Mouse (Mus musculus): Measurements from ENCODE around the gene Rnf115.
"Not testable (repeated sequence)": the region's sequence is repeated elsewhere in the genome, so short reads cannot be mapped to it uniquely, and the experiment has no call there.

Rnf115 gene

DNA sequence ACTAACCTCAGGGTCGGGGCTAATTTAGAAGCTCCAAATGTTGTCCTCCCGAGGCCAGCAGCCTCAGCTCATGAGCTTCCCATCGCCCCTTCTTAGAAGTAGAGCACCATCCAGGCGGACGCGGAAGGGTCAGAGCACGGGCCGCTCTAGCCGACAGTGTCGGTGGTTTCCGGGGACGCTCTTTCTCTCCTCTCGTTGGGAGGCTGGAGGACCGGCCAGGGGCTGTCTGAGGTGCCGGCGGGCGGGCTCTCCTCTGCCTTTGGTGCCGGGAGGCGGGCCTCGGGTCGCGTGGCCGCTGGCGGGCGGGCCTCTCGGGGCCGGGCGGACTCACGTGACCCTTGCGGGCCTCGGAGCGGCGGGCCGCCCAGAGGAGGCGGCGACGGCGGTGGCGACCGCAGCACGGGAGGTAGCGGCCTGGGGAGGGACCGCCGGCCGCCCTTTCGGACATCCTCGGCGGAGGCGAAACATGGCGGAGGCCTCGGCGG, at the start of gene Rnf115, which contains the start of gene Polr3c:
TSS of gene Rnf115 (plus strand) at position 322 of the 485 bp plus-strand sequence.
TSS of gene Polr3c (minus strand) at position 286 of the 485 bp plus-strand sequence.
- peak; percentile 98 for DNase-seq (ENCODE audit: low read depth)

DNA sequence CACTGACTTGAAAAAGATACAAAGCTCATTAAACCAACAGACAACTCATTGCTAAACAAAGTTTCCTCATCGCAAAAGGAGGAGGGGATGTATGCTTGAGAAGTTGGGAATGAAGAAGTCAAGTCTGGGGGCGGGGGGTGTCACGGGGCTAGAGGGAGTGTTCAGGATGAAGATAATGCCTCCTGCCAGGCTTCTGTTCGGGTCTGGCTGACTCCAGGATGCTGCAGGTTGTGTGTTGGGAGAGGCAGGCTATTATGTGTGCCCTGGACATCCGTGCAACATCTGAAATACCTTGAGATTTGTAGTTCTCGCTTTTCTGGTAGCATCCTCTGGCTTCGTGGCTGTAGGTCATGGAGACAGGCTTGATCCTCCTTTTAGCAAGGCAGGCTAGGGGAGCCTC, 49.0 kb upstream of the Rnf115 start:
- no peak for DNase-seq (ENCODE audit: low read depth)

DNA sequence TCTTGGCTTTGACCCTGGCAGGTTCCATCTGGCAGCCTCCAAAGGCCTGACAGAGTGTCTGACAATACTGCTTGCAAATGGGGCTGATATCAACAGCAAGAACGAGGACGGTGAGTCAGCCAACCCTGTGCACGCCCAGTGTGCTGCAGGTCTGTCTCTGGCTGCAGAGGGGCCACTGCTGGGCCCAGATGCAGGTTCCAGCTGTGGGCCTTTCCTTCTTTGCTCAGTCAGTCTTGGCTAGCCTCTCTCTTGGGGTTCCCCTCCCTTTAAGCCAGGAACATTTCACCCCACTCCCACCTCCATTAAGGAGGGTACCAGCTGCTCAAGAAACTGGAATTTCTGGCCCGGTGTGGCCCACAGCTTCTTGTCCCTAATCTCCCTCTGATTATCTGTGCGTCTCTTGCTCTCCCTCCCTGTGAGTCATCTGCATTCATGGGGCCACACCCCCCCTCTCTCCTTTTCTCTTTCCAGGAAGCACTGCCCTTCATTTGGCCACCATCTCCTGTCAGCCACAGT, 48.2 kb upstream of the Rnf115 start:
- peak; percentile 65 for DNase-seq (ENCODE audit: low read depth)

DNA sequence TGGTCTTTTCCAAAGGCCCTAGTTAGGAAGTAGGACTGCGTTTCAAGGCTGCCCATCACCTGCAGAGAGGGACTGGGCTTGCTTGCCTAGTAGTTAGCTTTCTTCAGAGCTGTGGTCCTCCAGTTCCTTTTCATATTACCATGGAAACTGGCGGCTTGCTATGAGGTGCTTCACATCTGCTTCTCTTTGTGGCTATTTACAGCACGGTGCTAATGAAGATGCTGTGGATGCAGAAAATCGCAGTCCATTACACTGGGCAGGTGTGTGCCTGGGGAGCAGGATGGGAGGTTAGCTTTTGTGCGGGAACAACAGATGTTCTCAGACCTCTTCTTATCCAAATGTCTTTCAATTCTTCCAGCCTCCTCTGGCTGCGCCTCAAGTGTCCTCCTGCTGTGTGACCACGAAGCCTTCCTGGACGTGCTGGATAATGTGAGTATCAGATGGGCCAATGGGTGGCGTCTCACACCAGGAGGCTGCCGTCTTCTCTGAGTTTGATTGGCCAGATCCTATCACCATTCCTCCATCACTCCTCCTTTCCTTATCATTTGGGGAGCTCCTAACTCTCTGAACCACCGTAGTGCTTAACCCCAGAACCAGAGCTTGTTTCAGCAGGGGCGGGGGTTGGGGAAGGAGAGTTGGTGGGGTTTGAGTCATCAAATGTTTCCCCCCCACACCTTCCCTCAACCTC, 47.1 kb upstream of the Rnf115 start:
- DNase-seq (ENCODE audit: low read depth), result no peak

DNA sequence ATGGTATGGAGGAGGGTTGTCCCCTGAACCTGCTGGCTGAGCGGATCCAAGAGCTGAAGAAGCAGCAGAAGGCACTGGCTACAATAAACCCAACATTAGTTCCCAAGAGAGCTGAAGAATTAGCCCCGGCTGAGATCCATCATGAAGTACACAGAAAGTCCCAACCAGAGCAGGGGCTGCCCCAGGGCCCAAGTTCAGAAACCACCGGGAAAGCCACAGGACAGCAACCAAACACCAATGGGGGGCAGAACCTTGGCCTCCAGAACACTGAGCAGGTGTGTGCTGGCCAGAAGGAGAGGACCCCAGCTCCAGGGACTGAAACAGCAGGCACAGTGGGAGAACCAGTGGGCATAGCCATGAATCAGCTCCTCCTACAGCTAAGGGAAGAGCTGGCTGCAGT, 44.0 kb upstream of the Rnf115 start:
- DNase-seq (ENCODE audit: low read depth), result no peak

DNA sequence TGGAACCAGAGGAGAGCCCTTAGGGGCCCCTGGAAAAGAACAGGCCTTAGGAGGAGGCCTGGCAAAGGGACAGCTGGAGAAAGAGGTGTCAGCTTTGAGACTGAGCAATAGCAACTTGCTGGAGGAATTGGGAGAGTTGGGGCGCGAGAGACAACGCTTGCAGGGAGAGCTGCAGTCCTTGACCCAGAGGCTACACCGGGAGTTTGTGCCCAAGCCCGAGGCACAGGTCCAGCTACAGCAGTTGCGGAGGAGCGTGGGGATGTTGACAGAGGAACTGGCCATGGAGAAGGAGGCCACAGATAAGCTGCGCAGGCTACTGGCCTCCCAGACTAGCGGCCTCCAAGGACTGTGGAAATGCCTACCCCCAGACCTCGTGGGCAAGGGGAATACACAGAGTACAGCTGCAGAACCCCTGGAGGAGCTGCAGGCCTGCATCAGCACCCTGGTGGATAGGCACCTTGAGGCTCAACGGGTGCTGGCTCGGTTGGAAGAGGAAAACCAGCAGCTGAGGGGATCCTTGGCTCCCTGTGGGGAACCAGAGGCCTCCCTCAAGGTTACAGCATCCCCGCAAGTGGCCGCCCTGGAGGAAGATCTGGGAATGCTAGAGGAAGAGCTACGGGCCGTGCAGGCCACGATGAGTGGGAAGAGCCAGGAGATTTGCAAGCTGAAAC, 43.2 kb upstream of the Rnf115 start:
- no peak for DNase-seq (ENCODE audit: low read depth)

DNA sequence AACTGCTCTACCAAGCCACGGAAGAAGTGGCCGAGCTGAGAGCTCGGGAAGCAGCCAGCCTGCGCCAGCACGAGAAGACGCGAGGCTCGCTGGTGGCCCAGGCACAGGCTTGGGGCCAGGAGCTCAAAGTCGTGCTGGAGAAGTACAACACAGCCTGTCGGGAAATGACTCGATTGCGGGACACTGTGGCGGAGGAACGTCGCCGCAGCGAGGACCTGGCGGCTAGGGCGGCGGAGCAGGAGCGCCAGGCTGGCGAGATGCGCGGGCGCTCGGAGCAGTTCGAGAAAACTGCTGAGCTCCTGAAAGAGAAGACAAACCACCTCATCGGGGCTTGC, 42.7 kb upstream of the Rnf115 start:
- no peak for DNase-seq (ENCODE audit: low read depth)

DNA sequence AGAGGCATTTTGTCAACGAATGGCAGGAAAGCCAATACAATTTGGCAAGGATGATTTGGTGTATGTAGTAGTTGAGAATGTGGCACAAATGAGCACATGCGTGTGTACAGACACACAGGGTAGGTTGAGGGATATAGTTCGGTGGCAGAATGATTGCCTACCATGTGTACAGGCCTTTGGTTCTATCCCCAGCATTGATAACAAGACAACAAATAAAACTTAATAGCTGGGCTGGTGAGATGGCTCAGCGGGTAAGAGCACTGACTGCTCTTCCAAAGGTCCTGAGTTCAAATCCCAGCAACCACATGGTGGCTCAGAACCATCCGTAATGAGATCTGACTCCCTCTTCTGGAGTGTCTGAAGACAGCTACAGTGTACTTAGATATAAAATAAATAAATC, 41.4 kb upstream of the Rnf115 start:
- DNase-seq (ENCODE audit: low read depth), result not testable (repeated sequence)

DNA sequence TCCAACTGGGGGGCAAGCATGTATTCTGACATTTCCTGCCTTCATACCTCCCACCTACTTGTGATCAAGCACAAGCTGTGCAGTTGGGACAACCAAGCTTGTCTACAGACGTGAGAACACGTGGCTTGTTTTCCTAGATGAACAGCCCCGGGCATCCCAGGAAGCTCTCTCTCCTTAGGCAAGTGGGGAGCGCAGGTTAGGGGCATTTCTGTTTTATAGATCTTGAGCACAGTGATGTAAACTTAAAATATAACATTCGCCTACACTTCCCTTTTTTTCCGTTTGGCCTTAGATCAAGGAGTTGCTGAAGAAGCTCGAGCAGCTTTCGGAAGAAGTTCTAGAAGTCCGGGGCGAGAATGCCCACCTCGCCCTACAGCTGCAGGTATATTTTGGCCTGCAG, 38.6 kb upstream of the Rnf115 start:
- no peak for DNase-seq (ENCODE audit: low read depth)

DNA sequence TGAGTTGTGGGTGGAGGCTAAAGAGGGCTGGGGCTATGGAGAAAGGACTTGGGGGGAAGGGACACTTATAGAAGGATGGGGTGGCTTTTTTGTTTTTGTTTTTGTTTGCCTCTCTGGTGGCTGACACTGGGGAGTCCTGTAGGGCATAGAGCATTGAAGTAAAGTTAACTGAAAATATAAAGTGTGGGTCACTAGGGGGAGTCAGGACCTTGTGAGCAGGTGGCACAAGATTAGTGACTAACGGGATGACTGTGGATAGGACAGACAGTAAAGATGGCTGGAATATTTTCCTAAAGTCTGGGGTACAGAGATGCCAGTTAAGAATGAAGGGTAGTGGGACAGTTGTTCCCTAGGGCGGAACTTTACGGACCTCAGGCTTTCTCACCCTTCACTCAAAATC, 37.2 kb upstream of the Rnf115 start:
- DNase-seq (ENCODE audit: low read depth), result no peak

DNA sequence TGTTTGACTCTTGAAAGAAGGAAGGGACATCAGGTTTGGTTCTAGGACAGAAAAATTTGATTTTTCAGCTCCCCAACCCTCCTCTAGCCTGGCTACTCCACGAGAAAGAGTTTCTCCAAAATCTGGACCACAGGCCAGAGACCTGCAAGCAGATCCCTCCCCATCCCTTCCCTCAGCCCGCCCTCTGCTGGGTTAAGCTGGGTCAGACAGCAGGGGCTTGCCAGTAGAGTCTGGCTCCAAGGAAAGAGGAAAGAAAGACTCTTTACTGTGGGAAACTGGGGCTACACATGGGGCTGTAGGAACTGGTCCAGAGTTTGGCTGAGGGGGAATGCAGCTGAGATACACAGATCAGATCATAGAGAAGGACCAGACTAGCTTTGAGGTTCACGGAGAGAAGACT, 35.0 kb upstream of the Rnf115 start:
- DNase-seq (ENCODE audit: low read depth), result peak; percentile 74

DNA sequence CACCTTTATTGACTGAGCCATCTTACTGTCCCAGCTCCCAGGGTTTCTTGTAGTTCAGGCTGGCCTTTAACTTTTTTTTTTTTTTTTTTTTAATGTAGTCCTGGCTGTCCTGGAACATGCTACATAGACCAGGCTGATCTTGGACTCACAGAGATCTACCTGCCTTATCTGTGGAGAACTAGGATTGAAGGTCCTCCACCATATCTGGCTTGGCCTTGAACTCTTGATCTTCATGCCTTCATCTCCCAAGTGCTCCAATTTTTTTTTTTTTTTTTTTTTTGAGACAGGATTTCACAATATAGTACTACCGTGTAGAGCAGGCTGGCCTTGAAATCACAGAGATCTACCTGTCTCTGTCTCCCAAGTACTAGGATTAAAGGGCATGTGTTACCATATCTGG, 33.9 kb upstream of the Rnf115 start:
- DNase-seq (ENCODE audit: low read depth), result no peak

DNA sequence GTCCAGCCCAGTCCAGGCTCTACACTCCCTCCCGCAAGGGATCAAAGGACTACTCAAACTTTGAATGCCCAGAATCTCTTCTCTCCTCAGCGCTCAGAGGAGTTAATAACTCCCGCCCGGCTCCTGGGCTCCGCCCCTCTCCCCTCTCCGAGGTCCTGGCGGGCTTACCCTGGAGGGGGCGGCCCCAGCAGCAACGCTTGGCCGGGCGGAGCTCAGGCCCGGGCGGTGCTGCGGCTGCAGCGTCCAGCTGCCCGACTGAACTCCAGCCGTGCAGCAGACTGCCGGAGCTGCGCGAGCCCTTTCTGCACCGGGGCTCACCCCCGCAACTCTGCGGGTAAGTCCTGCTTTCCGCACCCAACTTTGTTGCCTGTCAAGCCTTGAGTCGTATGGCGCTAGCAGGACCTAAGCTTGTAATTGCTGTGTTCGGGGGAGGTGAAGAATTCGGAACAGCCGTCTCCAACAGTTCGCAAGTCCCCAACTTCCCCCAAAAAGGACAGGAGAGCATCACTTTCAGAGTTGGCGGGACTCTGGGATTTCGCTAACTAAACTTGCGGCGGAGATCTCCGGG, 31.2 kb upstream of the Rnf115 start, which contains the start of gene Pias3:
TSS of gene Pias3 (plus strand) at position 187 of the 568 bp plus-strand sequence.
- DNase-seq (ENCODE audit: low read depth), result peak; percentile 93

DNA sequence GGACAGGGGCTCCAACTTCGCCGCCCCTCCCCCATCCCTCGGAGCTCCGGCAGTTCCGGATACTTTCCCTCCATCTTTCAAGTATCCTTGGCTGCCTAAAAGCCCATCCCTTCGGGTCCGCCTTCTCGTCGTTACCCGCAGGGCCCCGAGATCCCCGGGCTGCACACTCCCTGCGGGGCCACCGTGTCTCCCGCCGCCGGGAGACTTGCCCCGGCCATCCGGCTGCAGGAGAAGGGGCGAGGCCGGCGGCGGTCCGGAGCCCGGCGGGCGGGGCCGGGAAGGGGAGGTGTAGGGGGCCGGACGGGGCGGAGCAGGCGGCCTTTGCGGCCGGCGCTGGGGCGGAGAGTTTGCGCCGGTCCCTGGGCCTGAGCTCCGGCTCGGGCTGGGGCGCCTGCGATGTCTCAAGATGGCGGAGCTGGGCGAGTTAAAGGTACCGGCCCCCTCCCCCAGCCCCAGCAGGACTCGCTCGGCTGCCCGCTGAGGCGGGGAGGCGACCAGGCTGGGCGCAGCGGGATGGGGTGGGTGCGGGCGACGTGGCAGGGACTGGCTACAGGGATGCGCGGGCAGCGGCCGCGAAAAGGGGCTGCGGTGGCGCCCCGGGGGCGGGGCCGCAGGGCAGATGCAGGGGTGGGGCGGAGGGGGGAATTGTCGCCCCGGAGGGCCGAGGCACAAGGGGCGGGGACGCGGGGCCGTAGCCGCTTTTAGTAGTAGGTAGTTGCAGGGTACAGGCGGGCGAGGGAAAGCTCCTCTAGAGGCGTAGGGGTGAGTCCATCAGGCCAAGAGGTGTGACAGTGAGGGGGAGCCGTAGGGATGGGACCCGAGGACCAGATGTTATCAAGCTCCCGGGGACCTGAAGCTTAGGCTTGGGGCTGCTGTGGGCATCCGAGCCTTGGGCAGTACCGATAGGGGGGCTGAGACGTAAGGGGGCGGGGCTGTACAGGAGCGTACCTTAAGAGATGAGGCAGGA, 30.4 kb upstream of the Rnf115 start:
- peak; percentile 95 for DNase-seq (ENCODE audit: low read depth)

DNA sequence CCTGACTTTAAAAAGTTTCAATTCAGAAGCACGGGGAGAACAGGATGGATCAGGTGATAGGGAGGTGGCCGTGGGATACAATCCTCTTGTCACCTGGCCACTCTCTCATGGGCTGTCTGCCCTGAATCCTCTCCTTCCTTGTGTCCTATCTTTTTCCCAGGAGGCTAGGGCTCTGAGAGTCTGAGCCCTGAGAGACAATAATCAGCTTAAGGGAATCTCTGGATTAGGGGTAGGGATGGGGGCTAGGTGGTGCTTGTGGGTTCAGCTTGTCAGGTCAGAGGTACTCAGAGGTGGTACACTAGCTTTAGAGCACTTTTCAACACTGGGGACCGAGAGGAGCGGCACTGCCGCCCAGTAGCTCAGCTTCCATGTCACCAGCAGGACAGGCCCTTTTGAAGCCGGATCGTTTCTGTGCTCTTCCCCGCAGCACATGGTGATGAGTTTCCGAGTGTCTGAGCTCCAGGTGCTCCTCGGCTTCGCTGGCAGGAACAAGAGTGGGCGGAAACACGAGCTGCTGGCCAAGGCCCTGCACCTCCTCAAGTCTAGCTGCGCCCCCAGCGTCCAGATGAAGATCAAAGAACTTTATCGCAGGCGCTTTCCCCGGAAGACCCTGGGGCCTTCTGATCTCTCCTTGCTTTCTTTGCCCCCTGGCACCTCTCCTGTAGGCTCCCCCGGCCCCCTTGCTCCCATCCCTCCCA, 28.3 kb upstream of the Rnf115 start:
- no peak for DNase-seq (ENCODE audit: low read depth)

DNA sequence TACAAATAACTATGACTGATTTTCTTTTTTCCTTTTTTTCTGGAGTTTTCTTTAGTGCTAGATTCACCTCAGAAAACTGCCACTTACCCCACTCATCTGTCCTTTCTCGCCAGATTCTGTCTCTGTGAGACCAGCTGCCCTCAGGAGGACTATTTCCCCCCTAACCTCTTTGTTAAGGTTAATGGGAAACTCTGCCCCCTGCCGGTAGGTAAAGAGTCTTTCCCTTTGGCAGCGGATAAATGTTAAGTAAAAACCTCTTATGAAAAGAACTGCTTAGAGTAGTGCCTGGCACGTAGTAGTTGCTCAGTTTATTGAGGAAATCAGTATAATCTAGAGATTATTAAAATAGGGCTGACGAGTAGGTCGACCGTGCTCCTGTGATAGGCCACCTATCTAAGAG, 27.1 kb upstream of the Rnf115 start:
- DNase-seq (ENCODE audit: low read depth), result peak; percentile 73

DNA sequence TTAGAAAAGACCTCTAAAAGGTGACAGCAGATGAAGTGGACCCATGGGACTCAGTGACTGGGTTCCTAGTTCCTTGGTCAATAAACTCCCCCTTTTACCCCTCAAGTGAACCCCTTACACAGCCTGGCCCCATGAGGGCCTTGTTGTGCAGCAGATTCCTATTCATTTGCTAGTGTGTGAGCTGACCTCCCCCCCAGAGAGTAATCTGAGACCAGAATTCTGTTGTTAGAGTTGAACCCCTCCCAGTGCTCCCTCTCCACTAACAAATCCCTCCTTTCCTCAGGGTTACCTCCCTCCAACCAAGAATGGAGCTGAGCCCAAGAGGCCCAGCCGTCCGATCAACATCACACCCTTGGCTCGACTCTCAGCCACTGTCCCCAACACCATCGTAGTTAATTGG, 26.5 kb upstream of the Rnf115 start:
- DNase-seq (ENCODE audit: low read depth), result no peak

DNA sequence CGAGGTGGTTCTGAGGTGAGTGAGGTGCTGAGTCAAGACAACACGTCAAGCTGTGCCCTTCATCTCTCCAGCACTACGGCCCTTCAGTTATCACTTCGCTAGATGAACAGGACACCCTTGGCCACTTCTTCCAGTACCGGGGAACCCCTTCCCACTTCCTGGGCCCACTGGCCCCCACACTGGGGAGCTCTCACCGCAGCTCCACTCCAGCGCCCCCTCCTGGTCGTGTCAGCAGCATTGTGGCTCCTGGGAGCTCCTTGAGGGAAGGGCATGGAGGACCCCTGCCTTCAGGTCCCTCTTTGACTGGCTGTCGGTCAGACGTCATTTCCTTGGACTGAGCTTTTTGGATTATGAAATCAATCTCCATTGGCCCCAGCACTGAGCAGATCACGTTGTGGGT, 22.7 kb upstream of the Rnf115 start:
- peak; percentile 46 for DNase-seq (ENCODE audit: low read depth)

DNA sequence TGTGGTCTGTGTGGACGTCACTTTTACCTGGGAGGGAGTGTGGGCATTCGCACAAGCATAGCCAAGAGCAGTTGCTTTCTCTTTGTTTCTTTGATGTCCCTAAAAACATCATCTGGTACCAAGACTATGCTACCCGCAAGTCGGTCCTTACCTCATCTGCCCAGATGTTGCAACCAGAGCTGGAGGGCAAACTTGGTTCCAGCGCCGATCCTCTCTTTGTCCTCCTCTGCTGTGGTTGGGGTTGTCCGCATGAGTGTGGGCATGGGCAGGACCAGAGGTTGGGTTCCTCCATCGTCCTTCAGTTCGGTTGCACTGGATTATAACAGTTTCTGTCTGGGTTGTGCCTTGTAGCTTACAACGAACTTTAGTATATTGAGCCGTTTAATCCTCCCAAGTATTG, 21.2 kb upstream of the Rnf115 start:
- no peak for DNase-seq (ENCODE audit: low read depth)

DNA sequence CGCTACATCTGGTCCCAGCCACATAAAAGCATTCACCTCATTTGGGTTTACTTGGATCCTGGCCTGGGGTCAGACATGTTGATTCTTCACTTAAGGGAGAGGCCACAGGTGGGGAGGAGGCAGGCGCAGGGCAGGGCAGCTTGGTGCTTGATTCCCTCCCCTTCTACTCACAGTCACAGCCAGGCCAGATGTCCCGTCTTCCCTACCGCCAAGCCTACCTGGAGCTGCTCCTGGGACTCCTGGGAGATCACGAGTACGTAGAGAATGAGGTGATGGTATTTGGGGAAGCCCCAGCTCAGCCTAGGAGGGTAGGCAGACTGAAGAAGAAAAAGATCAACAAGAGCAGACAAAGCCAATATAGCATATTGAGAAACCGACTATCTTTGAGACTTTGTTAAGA, 20.5 kb upstream of the Rnf115 start:
- DNase-seq (ENCODE audit: low read depth), result no peak
